Mouse (Mus musculus): ENCODE results near the gene Gm5868. TPM values are rescaled to one million over a fixed set of nuclear protein-coding genes. Genes with fewer than 3 reads are reported as not detected.

Gene Gm5868
- not detected in 2 replicates for polyA plus RNA-seq (2011; ENCODE audit: insufficient read depth, insufficient read length, low replicate concordance, missing spikeins)

- TF ChIP-seq CTCF (IDR thresholded peaks at IDR 0.05; ENCODE audit: control insufficient read depth, insufficient read depth, low read length) (no peak), POLR2A (IDR thresholded peaks at IDR 0.05; ENCODE audit: borderline replicate concordance, control insufficient read depth, low read depth, low read length) (no peak)
- Histone ChIP-seq H3K4me1 (ENCODE audit: control insufficient read depth, insufficient read depth, low read length) (no peaks in the 10 kb centered on the region), H3K27ac (ENCODE audit: control insufficient read depth, insufficient read depth, low read depth, low read length, poor library complexity) (no peak within 1 kb of the TSS), H3K4me3 (replicated peaks; ENCODE audit: control insufficient read depth, low read depth, low read length) (no peak within 1 kb of the TSS)
- 6% methylated on average over 38 of the region's 38 CpGs for WGBS
Observed at GRCm38 (mm10) chr5:72587192-72587681, at the start of gene Gm5868. Gene Gm5868 (minus strand): TSS chr5:72587551.

GRCm38 (mm10) chr5:72636576-72636975 lies 49.2 kb upstream of the Gm5868 start:
- H3K4me3 ChIP-seq (replicated peaks; ENCODE audit: control insufficient read depth, low read depth, low read length): no peak overlapping the region
- TF ChIP-seq POLR2A (IDR thresholded peaks at IDR 0.05; ENCODE audit: borderline replicate concordance, control insufficient read depth, low read depth, low read length) (no peak), CTCF (IDR thresholded peaks at IDR 0.05; ENCODE audit: control insufficient read depth, insufficient read depth, low read length) (no peak)
- no peaks in the 10 kb centered on the region; the same call in 1 of the 2 replicates for H3K4me1 ChIP-seq (ENCODE audit: control insufficient read depth, insufficient read depth, low read length)
- 43% methylated on average over 3 of the region's 3 CpGs for WGBS
- H3K27ac ChIP-seq (ENCODE audit: control insufficient read depth, insufficient read depth, low read depth, low read length, poor library complexity): no peak overlapping the region

GRCm38 (mm10) chr5:72636122-72636521 lies 48.8 kb upstream of the Gm5868 start:
- no peak overlapping the region for H3K4me3 ChIP-seq (replicated peaks; ENCODE audit: control insufficient read depth, low read depth, low read length)
- peak overlapping the region; percentile 71 for H3K27ac ChIP-seq (ENCODE audit: control insufficient read depth, insufficient read depth, low read depth, low read length, poor library complexity)
- H3K4me1 ChIP-seq (ENCODE audit: control insufficient read depth, insufficient read depth, low read length): no peaks in the 10 kb centered on the region; the same call in 1 of the 2 replicates
- no peak for TF ChIP-seq POLR2A (IDR thresholded peaks at IDR 0.05; ENCODE audit: borderline replicate concordance, control insufficient read depth, low read depth, low read length)
- no peak for TF ChIP-seq CTCF (IDR thresholded peaks at IDR 0.05; ENCODE audit: control insufficient read depth, insufficient read depth, low read length)
- WGBS: 1% methylated on average over 3 of the region's 3 CpGs

- 26% methylated on average over 9 of the region's 9 CpGs for WGBS
- H3K4me1 ChIP-seq (ENCODE audit: control insufficient read depth, insufficient read depth, low read length): no peaks in the 10 kb centered on the region; the same call in 1 of the 2 replicates
- no peak for TF ChIP-seq POLR2A (IDR thresholded peaks at IDR 0.05; ENCODE audit: borderline replicate concordance, control insufficient read depth, low read depth, low read length)
- TF ChIP-seq CTCF (IDR thresholded peaks at IDR 0.05; ENCODE audit: control insufficient read depth, insufficient read depth, low read length): no peak
- no peak overlapping the region for H3K4me3 ChIP-seq (replicated peaks; ENCODE audit: control insufficient read depth, low read depth, low read length)
- peak overlapping the region; percentile 64 for H3K27ac ChIP-seq (ENCODE audit: control insufficient read depth, insufficient read depth, low read depth, low read length, poor library complexity)
Observed at GRCm38 (mm10) chr5:72634791-72635271, 47.5 kb upstream of the Gm5868 start.

GRCm38 (mm10) chr5:72630026-72630425 lies 42.7 kb upstream of the Gm5868 start:
- Histone ChIP-seq H3K4me1 (ENCODE audit: control insufficient read depth, insufficient read depth, low read length) (no peaks in the 10 kb centered on the region), H3K27ac (ENCODE audit: control insufficient read depth, insufficient read depth, low read depth, low read length, poor library complexity) (no peak overlapping the region), H3K4me3 (replicated peaks; ENCODE audit: control insufficient read depth, low read depth, low read length) (no peak overlapping the region)
- 83% methylated on average over 6 of the region's 6 CpGs for WGBS
- TF ChIP-seq POLR2A (IDR thresholded peaks at IDR 0.05; ENCODE audit: borderline replicate concordance, control insufficient read depth, low read depth, low read length) (no peak), CTCF (IDR thresholded peaks at IDR 0.05; ENCODE audit: control insufficient read depth, insufficient read depth, low read length) (no peak)

- WGBS: 67% methylated on average over 1 of the region's 1 CpGs
- no peak overlapping the region for H3K4me3 ChIP-seq (replicated peaks; ENCODE audit: control insufficient read depth, low read depth, low read length)
- no peaks in the 10 kb centered on the region; the same call in 1 of the 2 replicates for H3K4me1 ChIP-seq (ENCODE audit: control insufficient read depth, insufficient read depth, low read length)
- H3K27ac ChIP-seq (ENCODE audit: control insufficient read depth, insufficient read depth, low read depth, low read length, poor library complexity): no peak overlapping the region
- TF ChIP-seq POLR2A (IDR thresholded peaks at IDR 0.05; ENCODE audit: borderline replicate concordance, control insufficient read depth, low read depth, low read length) (no peak), CTCF (IDR thresholded peaks at IDR 0.05; ENCODE audit: control insufficient read depth, insufficient read depth, low read length) (no peak)
Observed at GRCm38 (mm10) chr5:72621022-72621421, 33.7 kb upstream of the Gm5868 start.

- Histone ChIP-seq H3K27ac (ENCODE audit: control insufficient read depth, insufficient read depth, low read depth, low read length, poor library complexity) (no peak overlapping the region), H3K4me3 (replicated peaks; ENCODE audit: control insufficient read depth, low read depth, low read length) (no peak overlapping the region), H3K4me1 (ENCODE audit: control insufficient read depth, insufficient read depth, low read length) (no peaks in the 10 kb centered on the region; the same call in 1 of the 2 replicates)
- no peak for TF ChIP-seq POLR2A (IDR thresholded peaks at IDR 0.05; ENCODE audit: borderline replicate concordance, control insufficient read depth, low read depth, low read length)
- TF ChIP-seq CTCF (IDR thresholded peaks at IDR 0.05; ENCODE audit: control insufficient read depth, insufficient read depth, low read length): no peak
- 43% methylated on average over 4 of the region's 4 CpGs for WGBS
Observed at GRCm38 (mm10) chr5:72617413-72617812, 30.1 kb upstream of the Gm5868 start.

GRCm38 (mm10) chr5:72603138-72603537 lies 15.8 kb upstream of the Gm5868 start:
- Histone ChIP-seq H3K27ac (ENCODE audit: control insufficient read depth, insufficient read depth, low read depth, low read length, poor library complexity) (no peak overlapping the region), H3K4me1 (ENCODE audit: control insufficient read depth, insufficient read depth, low read length) (no peaks in the 10 kb centered on the region), H3K4me3 (replicated peaks; ENCODE audit: control insufficient read depth, low read depth, low read length) (no peak overlapping the region)
- TF ChIP-seq POLR2A (IDR thresholded peaks at IDR 0.05; ENCODE audit: borderline replicate concordance, control insufficient read depth, low read depth, low read length): no peak
- TF ChIP-seq CTCF (IDR thresholded peaks at IDR 0.05; ENCODE audit: control insufficient read depth, insufficient read depth, low read length): no peak
- WGBS: 81% methylated on average over 4 of the region's 4 CpGs

All from bone marrow, adult 2 months (tissue).